ENCODE assay signal across 9 mouse cellular contexts in genomic region chr14:12531101-12531500, GRCm38 (mm10).
DNase-seq lines count a peak whose midpoint lies in the region; ATAC-seq and TF ChIP-seq lines count a peak whose summit lies in the region.
"Had no signal": no experiment of that assay in that cellular context is flagged by ENCODE, and none has a peak within 500 bp of the region (broad histone marks: within the 10 kb centered on the region; RNA-seq: fewer than 3 reads in every experiment).

No protein-coding gene starts in this region.

- no peak overlapping the region for H3K4me2 ChIP-seq in hindbrain, embryonic 12.5 days (replicated peaks)
- H3K4me2 ChIP-seq in limb, embryonic 13.5 days (replicated peaks): no peak overlapping the region
- H3K4me2 ChIP-seq: limb, embryonic 15.5 days had no signal

- H3K27me3 ChIP-seq in hindbrain, embryonic 12.5 days: peaks cover 17% of the 10 kb centered on the region; the same call in 1 of the 2 replicates
- peaks cover 4% of the 10 kb centered on the region; the same call in 1 of the 2 replicates for H3K27me3 ChIP-seq in limb, embryonic 13.5 days
- H3K27me3 ChIP-seq: limb, embryonic 15.5 days had no signal

- H3K9me3 ChIP-seq in hindbrain, embryonic 12.5 days (replicated peaks): no peaks in the 10 kb centered on the region
- no peaks in the 10 kb centered on the region for H3K9me3 ChIP-seq in limb, embryonic 13.5 days
- H3K9me3 ChIP-seq: limb, embryonic 15.5 days had no signal

- no peak for TF ChIP-seq POLR2A in lung, adult 2 months (IDR thresholded peaks at IDR 0.05; ENCODE audit: borderline replicate concordance, extremely low read depth, low read depth, low read length)
- no peak for TF ChIP-seq POLR2A in cortical plate, adult 2 months (IDR thresholded peaks at IDR 0.05; ENCODE audit: extremely low read depth, insufficient read depth, low read length)

- DNase-seq in lung, adult 2 months: no peak
- no peak for DNase-seq in lung, adult 18-20 months
- peak; percentile 2 for DNase-seq in yolk sac, embryonic 10.5 days (ENCODE audit: low spot score)
- no peak for DNase-seq in gastrocnemius, postnatal 25 days

- peaks cover 4% of the 10 kb centered on the region; the same call in 1 of the 2 replicates for H3K36me3 ChIP-seq in hindbrain, embryonic 12.5 days
- H3K36me3 ChIP-seq in limb, embryonic 13.5 days: no peaks in the 10 kb centered on the region
- H3K36me3 ChIP-seq: limb, embryonic 15.5 days had no signal

- H3K27ac ChIP-seq in cortical plate, adult 2 months (ENCODE audit: insufficient read depth, low read length): no peak overlapping the region
- no peak overlapping the region for H3K27ac ChIP-seq in hindbrain, embryonic 12.5 days
- no peak overlapping the region for H3K27ac ChIP-seq in limb, embryonic 13.5 days
- H3K27ac ChIP-seq: limb, embryonic 15.5 days had no signal

- no peaks in the 10 kb centered on the region for H3K4me1 ChIP-seq in lung, adult 2 months (ENCODE audit: control insufficient read depth, insufficient read depth, low read length)
- H3K4me1 ChIP-seq in cortical plate, adult 2 months (ENCODE audit: control insufficient read depth, insufficient read depth, low read length): peaks cover 1% of the 10 kb centered on the region; the same call in 1 of the 2 replicates
- 0 out of 2 replicates have a peak, but pooled peaks cover 3% of the 10 kb centered on the region for H3K4me1 ChIP-seq in hindbrain, embryonic 12.5 days
- no peaks in the 10 kb centered on the region for H3K4me1 ChIP-seq in limb, embryonic 13.5 days
- H3K4me1 ChIP-seq: limb, embryonic 15.5 days had no signal

- 0 out of 2 replicates have a peak, but pooled peaks have one; percentile 10 for TF ChIP-seq CTCF in lung, adult 2 months (IDR thresholded peaks at IDR 0.05; ENCODE audit: insufficient read depth, low read length)
- TF ChIP-seq CTCF in cortical plate, adult 2 months (IDR thresholded peaks at IDR 0.05; ENCODE audit: extremely low read depth, insufficient read depth, low read length): peak; percentile 80

- no peak overlapping the region for H3K9ac ChIP-seq in hindbrain, embryonic 12.5 days
- H3K9ac ChIP-seq in limb, embryonic 13.5 days: no peak overlapping the region
- H3K9ac ChIP-seq: limb, embryonic 15.5 days had no signal

- no peak overlapping the region for H3K4me3 ChIP-seq in lung, adult 2 months (replicated peaks; ENCODE audit: extremely low read depth, low read depth, low read length)
- H3K4me3 ChIP-seq in cortical plate, adult 2 months (ENCODE audit: insufficient read depth, low read length): no peak overlapping the region
- H3K4me3 ChIP-seq in hindbrain, embryonic 12.5 days: no peak overlapping the region
- H3K4me3 ChIP-seq in limb, embryonic 13.5 days: no peak overlapping the region
- H3K4me3 ChIP-seq: limb, embryonic 15.5 days had no signal

- WGBS in lung, adult 2 months: 12% methylated on average over 1 of the region's 1 CpGs
- WGBS in hindbrain, embryonic 12.5 days: 14% methylated on average over 1 of the region's 1 CpGs
- WGBS in limb, embryonic 13.5 days: 24% methylated on average over 1 of the region's 1 CpGs

- ATAC-seq in hindbrain, embryonic 12.5 days (ENCODE audit: low FRiP score): 0 out of 2 replicates have a peak, but pooled peaks have one; percentile 53
- ATAC-seq in limb, embryonic 13.5 days (ENCODE audit: low FRiP score, low read depth): peak; percentile 42; the same call in 1 of the 2 replicates
- no peak for ATAC-seq in cerebellum, adult (ENCODE audit: insufficient number of reproducible peaks, low FRiP score, low TSS enrichment)
